Mouse (Mus musculus) heart, postnatal 0 days (tissue): ENCODE results near the gene Map6.

Experiments used
- CTCF ChIP-seq: IDR thresholded peaks from 2 replicates; pipeline ENCODE4 v1.5.1; 2016; ENCODE audit warnings: antibody characterized with exemption, control low read depth, low read depth
- EP300 ChIP-seq: IDR thresholded peaks from 2 replicates; pipeline ENCODE4 v1.6.1; 2016; ENCODE audit warnings: antibody characterized with exemption, low read depth

DNA sequence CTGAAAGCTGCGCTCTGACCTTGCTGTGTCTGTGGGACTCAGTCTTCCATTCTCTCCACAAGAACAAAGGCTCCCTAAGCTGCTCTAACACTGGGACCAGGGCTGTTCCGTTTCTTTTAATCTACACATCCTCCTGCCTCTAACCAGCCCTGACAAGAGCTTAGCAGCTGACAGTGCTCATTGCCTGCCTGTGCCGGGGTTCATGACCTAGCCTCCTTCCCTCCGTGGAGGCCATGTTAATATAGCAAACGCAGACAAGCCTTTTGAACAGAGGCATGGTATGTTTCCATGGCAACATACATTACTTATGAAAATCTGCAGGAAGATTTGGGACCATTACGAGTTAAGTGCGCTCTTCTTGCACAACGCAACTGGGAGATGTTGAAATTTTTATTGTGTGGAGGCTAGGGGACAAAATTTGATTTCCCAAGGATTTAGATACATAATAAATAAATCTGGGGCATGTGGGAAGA, 45.5 kb downstream of the Map6 start:
- no peak for TF ChIP-seq CTCF
- TF ChIP-seq EP300: no peak
